Mouse (Mus musculus): ENCODE data around the gene Fsd1. TPM values are rescaled to one million over a fixed set of nuclear protein-coding genes. Genes with fewer than 3 reads are reported as not detected.

Fsd1 gene
- total and polyA plus RNA-seq, 3 experiments, result not detected

DNA sequence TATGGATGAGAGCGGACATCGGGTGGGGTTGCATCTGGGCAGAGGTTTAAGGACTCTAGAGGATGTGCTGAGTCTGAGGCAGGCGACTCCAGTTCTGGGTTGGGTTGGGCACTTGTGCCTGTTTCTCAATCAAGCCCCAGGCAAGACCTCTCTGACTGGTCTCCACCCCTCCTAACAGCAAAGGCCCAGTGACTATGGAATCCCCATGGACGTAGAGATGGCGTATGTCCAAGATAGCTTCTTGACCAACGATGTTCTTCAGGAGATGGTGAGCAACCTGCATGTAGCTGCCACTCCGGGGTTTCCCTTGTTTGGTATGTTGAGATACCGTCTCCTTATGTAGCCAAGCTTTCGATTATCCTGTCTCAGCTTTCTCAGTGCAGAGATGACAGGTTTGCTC is 29.0 kb downstream of the Fsd1 start:
- Histone ChIP-seq H3K9ac (ENCODE audit: control insufficient read depth, low read depth, low read length, poor library complexity, severe bottlenecking) (no peak overlapping the region), H3K9me3 (replicated peaks; ENCODE audit: insufficient read depth, low read length) (no peaks in the 10 kb centered on the region), H3K4me1 (ENCODE audit: control insufficient read depth in 1 of 2, insufficient read depth in 2 of 2, low read length in 2 of 2) (peaks cover 0 to 3% of the 10 kb centered on the region in 2 experiments; a peak in 2 of 4 replicates), H3K36me3 (ENCODE audit: control insufficient read depth in 1 of 2, insufficient read depth in 2 of 2, low read length in 2 of 2) (peaks cover 0 to 3% of the 10 kb centered on the region in 2 experiments; a peak in 2 of 4 replicates), H3K79me2 (ENCODE audit: control insufficient read depth, insufficient read depth, low read length, poor library complexity) (no peaks in the 10 kb centered on the region), H3K4me3 (ENCODE audit: control insufficient read depth in 1 of 2, insufficient read depth in 1 of 2, low read depth in 2 of 2, low read length in 2 of 2) (no peak overlapping the region), H3K27ac (ENCODE audit: control insufficient read depth, low read depth, low read length) (no peak overlapping the region), H3K27me3 (ENCODE audit: control insufficient read depth in 1 of 2, insufficient read depth in 2 of 2, low read length in 2 of 2) (no peaks in the 10 kb centered on the region)
- DNase-seq (ENCODE audit: low read depth, low spot score), result peak; percentile 5
- TF ChIP-seq POLR2AphosphoS2 (IDR thresholded peaks at IDR 0.05; ENCODE audit: low read length) (peak; percentile 43; the same call in 1 of the 2 replicates), RCOR1 (IDR thresholded peaks at IDR 0.05; ENCODE audit: low read depth, low read length) (no peak), GABPA (IDR thresholded peaks at IDR 0.05; ENCODE audit: low read depth, low read length) (no peak)

DNA sequence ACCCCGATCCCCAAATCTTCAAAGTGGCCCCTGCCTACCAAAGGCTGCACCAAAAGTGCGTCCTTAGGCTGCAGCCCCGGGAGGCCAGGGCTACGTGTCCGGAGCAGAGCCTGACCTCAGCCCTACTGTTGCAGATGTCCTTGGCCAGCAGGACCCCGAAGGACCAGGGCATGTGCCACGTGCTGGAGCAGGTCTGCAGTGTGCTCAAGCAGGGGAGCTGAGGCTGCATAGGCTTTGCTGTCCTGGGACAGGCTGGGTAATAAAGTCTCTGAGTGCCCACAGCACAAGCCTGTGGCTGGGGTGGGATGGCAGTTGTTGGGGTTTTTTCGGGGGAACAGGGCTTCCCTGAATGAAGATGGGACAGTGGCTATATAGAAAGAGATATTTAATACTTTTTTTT is 30.1 kb downstream of the Fsd1 start:
- no peak overlapping the region for H3K27ac ChIP-seq (ENCODE audit: control insufficient read depth, low read depth, low read length)
- H3K36me3 ChIP-seq (ENCODE audit: control insufficient read depth in 1 of 2, insufficient read depth in 2 of 2, low read length in 2 of 2), result peaks cover 0 to 3% of the 10 kb centered on the region in 2 experiments; a peak in 2 of 4 replicates
- H3K27me3 ChIP-seq (ENCODE audit: control insufficient read depth in 1 of 2, insufficient read depth in 2 of 2, low read length in 2 of 2), result no peaks in the 10 kb centered on the region
- H3K4me1 ChIP-seq (ENCODE audit: control insufficient read depth in 1 of 2, insufficient read depth in 2 of 2, low read length in 2 of 2), result no peaks in the 10 kb centered on the region
- no peaks in the 10 kb centered on the region for H3K79me2 ChIP-seq (ENCODE audit: control insufficient read depth, insufficient read depth, low read length, poor library complexity)
- no peak overlapping the region for H3K4me3 ChIP-seq (ENCODE audit: control insufficient read depth in 1 of 2, insufficient read depth in 1 of 2, low read depth in 2 of 2, low read length in 2 of 2)
- TF ChIP-seq POLR2AphosphoS2 (IDR thresholded peaks at IDR 0.05; ENCODE audit: low read length), result peak; percentile 63
- TF ChIP-seq KAT2A (conservative IDR thresholded peaks at IDR 0.05; ENCODE audit: low read depth, low read length), result no peak
- no peak for DNase-seq (ENCODE audit: low read depth, low spot score)
- H3K9ac ChIP-seq (ENCODE audit: control insufficient read depth, low read depth, low read length, poor library complexity, severe bottlenecking), result no peak overlapping the region
- H3K9me3 ChIP-seq (replicated peaks; ENCODE audit: insufficient read depth, low read length), result no peaks in the 10 kb centered on the region

DNA sequence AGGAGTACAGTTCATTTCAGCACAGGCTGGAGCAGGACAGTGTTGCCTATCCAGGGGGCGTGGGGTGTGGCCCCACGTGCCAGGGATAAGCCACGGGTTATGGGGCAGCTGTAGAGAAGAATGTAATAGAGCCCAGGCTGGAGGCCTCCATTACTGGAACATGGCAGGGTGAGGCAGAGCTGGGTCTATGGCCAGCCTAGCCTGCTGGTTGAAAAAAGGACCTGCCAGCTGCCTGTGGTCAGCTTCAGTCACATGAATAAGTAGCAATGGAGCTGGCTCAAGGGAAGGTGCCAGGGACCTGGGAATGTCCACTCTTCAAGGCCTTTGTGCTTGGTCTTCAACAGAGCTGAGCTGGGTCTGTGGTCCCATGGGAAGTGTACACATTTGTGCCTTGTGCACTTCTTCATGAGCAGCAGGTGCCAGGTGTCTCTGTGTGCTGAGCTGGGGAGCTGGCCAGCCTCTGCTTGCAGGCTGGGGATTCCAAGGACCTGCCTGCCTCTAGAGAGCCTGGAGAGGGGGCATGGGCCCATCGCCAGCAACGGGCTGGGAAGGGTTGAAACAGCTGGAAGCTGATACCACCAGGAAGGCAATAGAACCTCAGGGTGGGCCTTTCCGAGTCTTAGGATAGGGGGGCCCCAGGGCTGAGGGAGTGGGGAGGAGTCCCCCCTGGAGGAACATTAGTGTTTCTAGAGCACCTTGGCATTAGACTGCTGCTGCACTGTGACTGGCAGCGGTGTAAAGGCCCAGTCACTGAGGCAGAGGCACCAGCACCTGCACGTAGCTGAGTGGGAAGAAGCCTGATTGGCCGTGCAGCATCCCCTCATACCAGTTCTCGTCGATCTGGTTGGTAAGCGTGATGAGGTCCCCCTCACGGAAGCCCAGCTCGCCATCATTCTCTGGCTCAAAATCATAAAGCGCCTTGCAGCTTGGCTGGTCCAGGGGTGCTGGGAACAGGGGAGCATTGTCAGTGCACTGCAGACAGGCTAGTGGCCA is 30.8 kb downstream of the Fsd1 start:
- Histone ChIP-seq H3K4me1 (ENCODE audit: control insufficient read depth in 1 of 2, insufficient read depth in 2 of 2, low read length in 2 of 2) (no peaks in the 10 kb centered on the region), H3K36me3 (ENCODE audit: control insufficient read depth in 1 of 2, insufficient read depth in 2 of 2, low read length in 2 of 2) (peaks cover 0 to 3% of the 10 kb centered on the region in 2 experiments; a peak in 2 of 4 replicates), H3K4me3 (ENCODE audit: control insufficient read depth in 1 of 2, insufficient read depth in 1 of 2, low read depth in 2 of 2, low read length in 2 of 2) (no peak overlapping the region), H3K9ac (ENCODE audit: control insufficient read depth, low read depth, low read length, poor library complexity, severe bottlenecking) (no peak overlapping the region), H3K79me2 (ENCODE audit: control insufficient read depth, insufficient read depth, low read length, poor library complexity) (no peaks in the 10 kb centered on the region), H3K27me3 (ENCODE audit: control insufficient read depth in 1 of 2, insufficient read depth in 2 of 2, low read length in 2 of 2) (no peaks in the 10 kb centered on the region), H3K9me3 (replicated peaks; ENCODE audit: insufficient read depth, low read length) (no peaks in the 10 kb centered on the region), H3K27ac (ENCODE audit: control insufficient read depth, low read depth, low read length) (no peak overlapping the region)
- no peak for DNase-seq (ENCODE audit: low read depth, low spot score)
- TF ChIP-seq POLR2A (IDR thresholded peaks at IDR 0.05; ENCODE audit: control insufficient read depth in 1 of 2, insufficient read depth in 1 of 2, low read depth in 1 of 2, low read length in 2 of 2, poor library complexity in 1 of 2) (0 out of 4 replicates have a peak, but pooled peaks of 1 of the 2 experiments have one; percentile 16), POLR2AphosphoS2 (IDR thresholded peaks at IDR 0.05; ENCODE audit: low read length) (0 out of 2 replicates have a peak, but pooled peaks have one; percentile 7), SIN3A (IDR thresholded peaks at IDR 0.05; ENCODE audit: low read length) (no peak), NRF1 (IDR thresholded peaks at IDR 0.05; ENCODE audit: insufficient read depth, low read depth, low read length, poor library complexity, severe bottlenecking) (no peak), MAFK (IDR thresholded peaks at IDR 0.05; ENCODE audit: borderline replicate concordance, low read depth, low read length) (no peak)
